Mouse (Mus musculus) cortical plate, adult 2 months (tissue): ENCODE results near the gene Ppp1r27.
A peak's percentile ranks its signal among the peaks of the same experiment; 100 is the strongest.

Experiments used
- CTCF ChIP-seq: fragments of 200-500 bp; IDR thresholded peaks from 2 replicates; pipeline ENCODE4 v1.5.1; 2011; ENCODE audit warnings: mild to moderate bottlenecking, control low read depth, low read length; ENCODE audit not compliant: insufficient read depth; ENCODE audit errors: extremely low read depth
- POLR2A ChIP-seq: fragments of 200-500 bp; IDR thresholded peaks from 2 replicates; pipeline ENCODE4 v1.6.1; 2011; ENCODE audit warnings: mild to moderate bottlenecking, low read length, control low read depth; ENCODE audit not compliant: insufficient read depth; ENCODE audit errors: extremely low read depth

DNA sequence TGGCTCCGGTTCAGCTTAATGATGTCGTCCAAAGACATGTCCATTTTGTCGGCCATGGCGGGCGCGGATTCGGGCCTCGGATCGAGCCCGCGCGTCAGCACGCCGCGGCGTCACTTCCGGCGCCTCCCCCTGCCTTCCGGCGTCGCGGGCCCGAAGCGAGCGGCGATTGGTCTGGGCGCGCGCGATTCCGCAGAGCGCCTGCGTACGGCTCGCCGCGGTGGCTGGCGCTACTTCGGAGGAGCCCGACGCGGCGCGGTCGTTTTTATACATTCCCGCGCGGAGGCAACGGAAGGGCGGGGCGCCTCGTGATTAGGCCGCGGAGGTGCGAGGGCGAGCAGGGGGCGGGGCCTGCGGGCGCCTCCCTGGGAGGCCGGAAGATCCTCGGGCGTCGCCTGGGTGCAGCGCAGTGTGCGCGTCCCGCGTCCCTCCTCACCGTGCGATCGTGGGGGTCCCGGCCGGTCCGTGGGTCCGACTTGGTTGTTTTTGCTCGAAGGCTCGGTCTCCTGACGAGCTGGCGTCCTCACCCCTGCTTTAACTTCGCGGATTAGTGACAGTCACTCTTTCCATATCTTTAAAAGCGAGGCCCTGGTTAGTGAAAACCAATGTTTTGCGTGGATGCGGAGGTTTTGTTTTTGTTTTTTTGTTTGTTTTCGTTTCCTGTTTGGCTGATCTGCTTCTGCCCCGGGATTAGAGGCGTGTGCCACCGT lies 47.5 kb upstream of the Ppp1r27 start, which contains the start of the genes Alyref and Anapc11:
- TF ChIP-seq POLR2A, result peak; percentile 49; the same call in 1 of the 2 replicates
- TF ChIP-seq CTCF, result no peak
